Mouse (Mus musculus): ENCODE results near the gene Rpsa. TPM values are rescaled to one million over a fixed set of nuclear protein-coding genes. Genes with fewer than 3 reads are reported as not detected.

Rpsa gene
- polyA plus RNA-seq, 2 experiments, result 2,128 to 2,717 TPM

DNA sequence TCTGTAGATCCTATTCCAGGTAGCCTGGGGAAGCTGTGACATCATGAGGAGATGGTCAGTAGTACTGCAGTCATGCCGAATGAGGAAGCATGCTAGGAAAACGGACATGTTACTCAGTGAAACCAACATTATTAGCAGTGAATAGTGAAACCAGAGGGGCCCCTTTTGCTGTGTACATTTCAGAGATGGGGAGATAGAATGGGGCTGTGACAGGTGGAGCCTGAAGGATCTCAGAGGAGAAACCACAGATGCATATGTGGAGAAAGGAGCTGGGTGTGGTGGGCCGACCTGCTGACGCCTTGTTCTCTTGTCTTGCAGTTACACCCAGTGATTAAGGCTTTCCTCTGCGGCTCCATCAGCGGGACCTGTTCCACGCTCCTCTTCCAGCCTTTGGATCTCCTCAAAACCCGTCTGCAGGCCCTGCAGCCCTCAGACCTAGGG lies 11.3 kb upstream of the Rpsa start:
- H3K9ac ChIP-seq (ENCODE audit: low read depth, low read length, severe bottlenecking), result no peak overlapping the region
- TF ChIP-seq POLR2A (IDR thresholded peaks at IDR 0.05; ENCODE audit: borderline replicate concordance, extremely low read depth, insufficient read depth, insufficient read length), result no peak
- no peaks in the 10 kb centered on the region for H3K27me3 ChIP-seq (ENCODE audit: control insufficient read depth, insufficient read depth, low read length)
- H3K4me1 ChIP-seq (ENCODE audit: control insufficient read depth, insufficient read depth, low read length), result peaks cover 3% of the 10 kb centered on the region
- no peak overlapping the region for H3K4me2 ChIP-seq (replicated peaks; ENCODE audit: low read depth, low read length, severe bottlenecking)
- no peak overlapping the region for H3K4me3 ChIP-seq (replicated peaks; ENCODE audit: low read length)
- 88% methylated on average over 8 of the region's 8 CpGs for WGBS
- no peak overlapping the region for H3K27ac ChIP-seq (replicated peaks; ENCODE audit: low read depth, low read length)
- peaks cover 45% of the 10 kb centered on the region for H3K36me3 ChIP-seq (ENCODE audit: control insufficient read depth, insufficient read depth, low read length)
- no peak for DNase-seq (ENCODE audit: low spot score)
- H3K9me3 ChIP-seq (ENCODE audit: control insufficient read depth, low read length), result no peaks in the 10 kb centered on the region
- ATAC-seq (ENCODE audit: low FRiP score, low read depth), result no peak

- no peak for ATAC-seq (ENCODE audit: low FRiP score, low read depth)
- Histone ChIP-seq H3K27me3 (ENCODE audit: control insufficient read depth, insufficient read depth, low read length) (no peaks in the 10 kb centered on the region), H3K4me2 (replicated peaks; ENCODE audit: low read depth, low read length, severe bottlenecking) (no peak overlapping the region), H3K4me3 (replicated peaks; ENCODE audit: low read length) (no peak overlapping the region), H3K36me3 (ENCODE audit: control insufficient read depth, insufficient read depth, low read length) (peaks cover 61% of the 10 kb centered on the region), H3K9ac (ENCODE audit: low read depth, low read length, severe bottlenecking) (no peak overlapping the region), H3K27ac (replicated peaks; ENCODE audit: low read depth, low read length) (no peak overlapping the region), H3K4me1 (ENCODE audit: control insufficient read depth, insufficient read depth, low read length) (no peaks in the 10 kb centered on the region), H3K9me3 (ENCODE audit: control insufficient read depth, low read length) (no peaks in the 10 kb centered on the region)
- TF ChIP-seq POLR2A (IDR thresholded peaks at IDR 0.05; ENCODE audit: borderline replicate concordance, extremely low read depth, insufficient read depth, insufficient read length), result no peak
- 84% methylated on average over 4 of the region's 4 CpGs for WGBS
- no peak for DNase-seq (ENCODE audit: low spot score)
These were observed 9.3 kb upstream of the Rpsa start for GRCm38 (mm10) chr9:120118212-120118611.

GRCm38 (mm10) chr9:120120503-120120902 lies 7.0 kb upstream of the Rpsa start:
- Histone ChIP-seq H3K27me3 (ENCODE audit: control insufficient read depth, insufficient read depth, low read length) (no peaks in the 10 kb centered on the region), H3K9ac (ENCODE audit: low read depth, low read length, severe bottlenecking) (no peak overlapping the region), H3K27ac (replicated peaks; ENCODE audit: low read depth, low read length) (no peak overlapping the region), H3K36me3 (ENCODE audit: control insufficient read depth, insufficient read depth, low read length) (peaks cover 72% of the 10 kb centered on the region), H3K4me2 (replicated peaks; ENCODE audit: low read depth, low read length, severe bottlenecking) (no peak overlapping the region), H3K4me3 (replicated peaks; ENCODE audit: low read length) (no peak overlapping the region), H3K4me1 (ENCODE audit: control insufficient read depth, insufficient read depth, low read length) (no peaks in the 10 kb centered on the region), H3K9me3 (ENCODE audit: control insufficient read depth, low read length) (no peaks in the 10 kb centered on the region)
- DNase-seq (ENCODE audit: low spot score) (no peak), ATAC-seq (ENCODE audit: low FRiP score, low read depth) (no peak)
- no peak for TF ChIP-seq POLR2A (IDR thresholded peaks at IDR 0.05; ENCODE audit: borderline replicate concordance, extremely low read depth, insufficient read depth, insufficient read length)
- 89% methylated on average over 7 of the region's 7 CpGs for WGBS

DNA sequence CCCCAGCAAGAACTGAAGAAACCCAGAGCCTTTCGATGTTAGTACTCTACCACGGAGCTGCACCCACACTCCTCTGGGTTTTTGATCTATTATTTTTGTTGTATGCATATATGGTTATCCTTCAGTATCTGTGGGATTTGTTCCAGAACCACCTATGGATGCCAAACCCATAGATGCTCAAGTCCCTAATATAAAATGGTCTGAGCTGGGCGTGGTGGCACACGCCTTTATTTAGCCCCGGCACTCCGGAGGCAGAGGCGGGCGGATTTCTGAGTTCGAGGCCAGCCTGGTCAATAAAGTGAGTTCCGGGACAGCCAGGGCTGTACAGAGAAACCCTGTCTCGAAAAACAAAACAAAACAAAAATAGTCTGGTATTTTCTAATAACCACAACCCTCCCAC lies 621 bp upstream of the Rpsa start:
- no peaks in the 10 kb centered on the region for H3K9me3 ChIP-seq (ENCODE audit: control insufficient read depth, low read length)
- peak overlapping the region; percentile 46 for H3K4me2 ChIP-seq (replicated peaks; ENCODE audit: low read depth, low read length, severe bottlenecking)
- WGBS, result 53% methylated on average over 11 of the region's 11 CpGs
- no peak for TF ChIP-seq POLR2A (IDR thresholded peaks at IDR 0.05; ENCODE audit: borderline replicate concordance, extremely low read depth, insufficient read depth, insufficient read length)
- peak overlapping the region; percentile 99 for H3K9ac ChIP-seq (ENCODE audit: low read depth, low read length, severe bottlenecking)
- DNase-seq (ENCODE audit: low spot score) (no peak), ATAC-seq (ENCODE audit: low FRiP score, low read depth) (peak; percentile 3; the same call in 1 of the 2 replicates)
- H3K36me3 ChIP-seq (ENCODE audit: control insufficient read depth, insufficient read depth, low read length), result peaks cover 55% of the 10 kb centered on the region
- H3K27ac ChIP-seq (replicated peaks; ENCODE audit: low read depth, low read length), result peak overlapping the region; percentile 75
- peaks cover 12% of the 10 kb centered on the region for H3K4me1 ChIP-seq (ENCODE audit: control insufficient read depth, insufficient read depth, low read length)
- H3K4me3 ChIP-seq (replicated peaks; ENCODE audit: low read length), result peak overlapping the region; percentile 100
- H3K27me3 ChIP-seq (ENCODE audit: control insufficient read depth, insufficient read depth, low read length), result no peaks in the 10 kb centered on the region

GRCm38 (mm10) chr9:120129276-120129675 lies 1.8 kb downstream of the Rpsa start:
- Histone ChIP-seq H3K9me3 (ENCODE audit: control insufficient read depth, low read length) (no peaks in the 10 kb centered on the region), H3K27me3 (ENCODE audit: control insufficient read depth, insufficient read depth, low read length) (no peaks in the 10 kb centered on the region), H3K4me3 (replicated peaks; ENCODE audit: low read length) (peak overlapping the region; percentile 100), H3K9ac (ENCODE audit: low read depth, low read length, severe bottlenecking) (peak overlapping the region; percentile 99), H3K36me3 (ENCODE audit: control insufficient read depth, insufficient read depth, low read length) (peaks cover 50% of the 10 kb centered on the region), H3K4me1 (ENCODE audit: control insufficient read depth, insufficient read depth, low read length) (peaks cover 12% of the 10 kb centered on the region), H3K27ac (replicated peaks; ENCODE audit: low read depth, low read length) (no peak overlapping the region), H3K4me2 (replicated peaks; ENCODE audit: low read depth, low read length, severe bottlenecking) (peak overlapping the region; percentile 68)
- TF ChIP-seq POLR2A (IDR thresholded peaks at IDR 0.05; ENCODE audit: borderline replicate concordance, extremely low read depth, insufficient read depth, insufficient read length), result no peak
- ATAC-seq (ENCODE audit: low FRiP score, low read depth) (no peak), DNase-seq (ENCODE audit: low spot score) (no peak)
- WGBS, result 73% methylated on average over 10 of the region's 10 CpGs

Data from limb, embryonic 14.5 days (tissue).